Mouse (Mus musculus) embryonic facial prominence, embryonic 11.5 days (tissue): ENCODE results near the gene Zfp598. TPM values are rescaled to one million over a fixed set of nuclear protein-coding genes. Genes with fewer than 3 reads are reported as not detected.
"Not testable (repeated sequence)": the region's sequence is repeated elsewhere in the genome, so short reads cannot be mapped to it uniquely, and the experiment has no call there.

Experiments used
- ATAC-seq: fragments of 200-750 bp; cut with Nextera tagmentation; replicated peaks from 2 replicates; pipeline ENCODE4 v1.8.0; 2017; ENCODE audit warnings: low read depth; ENCODE audit not compliant: insufficient number of reproducible peaks, low FRiP score, low TSS enrichment
- DNase-seq: peaks from one replicate; pipeline ENCODE4 v3.0.0-alpha.2; 2015; ENCODE audit warnings: low spot score
- H3K27ac ChIP-seq: fragments of 300-500 bp; sonication (generic); replicated peaks from 2 replicates; pipeline ENCODE4 v1.5.1; 2014; ENCODE audit warnings: mild to moderate bottlenecking, low read depth, low read length, control low read depth
- H3K27me3 ChIP-seq: fragments of 300-500 bp; sonication (generic); 2 replicates; pipeline ENCODE4 v1.6.1; 2014; ENCODE audit warnings: mild to moderate bottlenecking, low read length, moderate library complexity, mixed read lengths; ENCODE audit not compliant: control insufficient read depth, insufficient read depth
- H3K36me3 ChIP-seq: fragments of 300-500 bp; sonication (generic); replicated peaks from 2 replicates; pipeline ENCODE4 v1.6.1; 2014; ENCODE audit warnings: low read depth, mild to moderate bottlenecking, low read length, moderate library complexity, mixed read lengths; ENCODE audit not compliant: control insufficient read depth, insufficient read depth
- H3K4me1 ChIP-seq: fragments of 300-500 bp; sonication (generic); 2 replicates; pipeline ENCODE4 v1.6.1; 2014; ENCODE audit warnings: low read length, mixed read lengths; ENCODE audit not compliant: control insufficient read depth, insufficient read depth
- H3K4me2 ChIP-seq: fragments of 300-500 bp; sonication (generic); 2 replicates; pipeline ENCODE4 v1.6.1; 2014; ENCODE audit warnings: low read depth, mild to moderate bottlenecking, control low read depth, low read length, moderate library complexity
- H3K4me3 ChIP-seq: fragments of 300-500 bp; sonication (generic); 2 replicates; pipeline ENCODE4 v1.5.1; 2014; ENCODE audit warnings: low read depth, low read length, control low read depth
- H3K9ac ChIP-seq: fragments of 300-500 bp; sonication (generic); replicated peaks from 2 replicates; pipeline ENCODE4 v1.6.1; 2014; ENCODE audit warnings: mild to moderate bottlenecking, control low read depth, low read length
- H3K9me3 ChIP-seq: fragments of 300-500 bp; sonication (generic); replicated peaks from 2 replicates; pipeline ENCODE4 v1.6.1; 2016; ENCODE audit warnings: mild to moderate bottlenecking, low read length, inconsistent platforms, mixed read lengths; ENCODE audit not compliant: control insufficient read depth
- WGBS: fragments of 180-500 bp; shearing (Covaris S2); extraction: QIAGEN DNeasy Blood & Tissue Kit; methylation state at CpG from one replicate; pipeline ENCODE4 v1.1.7; 2014; 5-methylcytosine and 5-hydroxymethylcytosine counted together
- polyA plus RNA-seq: library from polyadenylated mRNA; unstranded; fragments of >200 nt; fragmentation: Nextera tagmentation; extraction: Ambion mirVana; gene quantifications from 2 replicates; pipeline ENCODE4 v1.2.1, GENCODE M21; 2014

Gene Zfp598
- polyA plus RNA-seq, 1 experiment from 2014 or later = 24.1 TPM

- ATAC-seq = no peak
- peaks cover 32% of the 10 kb centered on the region for H3K27me3 ChIP-seq
- 2% methylated on average over 47 of the region's 47 CpGs for WGBS
Measured at GRCm38 (mm10) chr17:24658017-24658758, 11.3 kb upstream of the Zfp598 start, which contains the start of gene Npw. TSS of gene Npw (minus strand) at chr17:24658457.

DNA sequence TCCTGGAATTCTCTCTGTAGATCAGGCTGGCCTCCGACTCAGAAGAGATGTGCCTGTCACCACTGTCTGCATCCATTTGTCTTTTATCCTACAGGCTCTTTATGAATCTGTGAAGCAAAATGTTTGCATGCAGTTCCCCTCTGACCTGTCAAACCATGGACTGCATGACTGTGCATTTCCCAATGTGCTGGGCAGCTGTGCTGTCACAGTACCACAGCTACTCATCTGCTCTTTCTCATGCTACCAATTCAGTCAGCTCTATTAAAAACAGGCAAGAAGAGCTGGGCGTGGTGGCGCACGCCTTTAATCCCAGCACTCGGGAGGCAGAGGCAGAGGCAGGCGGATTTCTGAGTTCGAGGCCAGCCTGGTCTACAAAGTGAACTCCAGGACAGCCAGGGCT is 2.5 kb upstream of the Zfp598 start:
- H3K27ac ChIP-seq, ATAC-seq, DNase-seq, H3K4me3 ChIP-seq, H3K4me1 ChIP-seq, H3K27me3 ChIP-seq, H3K4me2 ChIP-seq, H3K9me3 ChIP-seq, H3K36me3 ChIP-seq, H3K9ac ChIP-seq: not testable (repeated sequence)
- 69% methylated on average over 7 of the region's 7 CpGs for WGBS

More at GRCm38 (mm10) chr17:24658017-24658758, 11.3 kb upstream of the Zfp598 start, which contains the start of gene Npw:
- Histone ChIP-seq H3K4me2 (peak within 1 kb of the TSS; percentile 91), H3K9me3 (no peaks in the 10 kb centered on the region), H3K36me3 (no peaks in the 10 kb centered on the region), H3K4me3 (peak within 1 kb of the TSS; percentile 38), H3K4me1 (peaks cover 4% of the 10 kb centered on the region; the same call in 1 of the 2 replicates), H3K27ac (no peak within 1 kb of the TSS), H3K9ac (peak within 1 kb of the TSS; percentile 54)
- DNase-seq = peak; percentile 43

DNA sequence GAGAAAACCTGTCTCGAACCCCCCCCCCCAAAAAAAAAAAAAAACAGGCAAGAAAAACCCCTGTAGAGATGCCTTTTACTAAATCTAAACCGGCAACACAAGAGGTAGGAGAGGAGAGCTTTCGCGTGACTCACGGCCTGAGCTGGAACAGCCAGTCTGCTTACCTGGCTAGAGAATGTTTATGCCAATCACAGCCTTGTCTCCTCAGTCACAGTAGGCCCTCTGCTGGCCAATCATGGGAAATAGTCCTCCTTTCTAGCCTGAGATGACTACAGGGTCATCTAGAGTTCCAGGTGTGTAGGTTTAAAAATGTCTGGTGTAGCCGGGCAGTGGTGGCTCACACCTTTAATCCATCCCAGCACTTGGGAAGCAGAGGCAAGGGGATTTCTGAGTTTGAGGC is 2.1 kb upstream of the Zfp598 start:
- no peak overlapping the region for H3K27ac ChIP-seq
- H3K9ac ChIP-seq = no peak overlapping the region
- H3K9me3 ChIP-seq = no peaks in the 10 kb centered on the region
- H3K4me3 ChIP-seq = no peak overlapping the region
- 33% methylated on average over 6 of the region's 6 CpGs for WGBS
- no peaks in the 10 kb centered on the region for H3K36me3 ChIP-seq
- H3K4me1 ChIP-seq = peaks cover 5% of the 10 kb centered on the region; the same call in 1 of the 2 replicates
- peak; percentile 73 for DNase-seq
- H3K4me2 ChIP-seq = no peak overlapping the region
- no peak for ATAC-seq
- H3K27me3 ChIP-seq = no peaks in the 10 kb centered on the region

DNA sequence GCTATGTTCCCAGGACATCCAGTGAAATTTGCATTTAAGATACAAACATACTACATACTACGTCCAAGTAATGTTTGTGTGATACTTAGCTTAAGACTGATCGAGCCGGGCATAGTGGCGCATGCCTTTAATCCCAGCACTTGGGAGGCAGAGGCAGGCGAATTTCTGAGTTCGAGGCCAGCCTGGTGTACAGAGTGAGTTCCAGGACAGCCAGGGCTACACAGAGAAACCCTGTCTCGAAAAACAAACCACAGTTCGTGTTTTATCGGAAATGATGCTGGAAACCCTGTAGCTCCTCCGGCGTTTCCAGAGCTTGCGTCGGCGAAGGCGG is 308 bp upstream of the Zfp598 start:
- H3K36me3 ChIP-seq, H3K27me3 ChIP-seq, H3K4me1 ChIP-seq, H3K9me3 ChIP-seq, H3K27ac ChIP-seq, DNase-seq: not testable (repeated sequence)
- Histone ChIP-seq H3K4me3 (peak overlapping the region; percentile 90), H3K9ac (peak overlapping the region; percentile 97), H3K4me2 (peak overlapping the region; percentile 85)
- WGBS = 12% methylated on average over 15 of the region's 15 CpGs
- peak; percentile 10; the same call in 1 of the 2 replicates for ATAC-seq

GRCm38 (mm10) chr17:24670246-24670844 is 858 bp downstream of the Zfp598 start:
- H3K9ac ChIP-seq = peak overlapping the region; percentile 97
- no peaks in the 10 kb centered on the region for H3K27me3 ChIP-seq
- peak overlapping the region; percentile 85 for H3K4me2 ChIP-seq
- H3K36me3 ChIP-seq = no peaks in the 10 kb centered on the region
- H3K4me3 ChIP-seq = peak overlapping the region; percentile 90
- H3K27ac ChIP-seq = no peak overlapping the region; the same call in 1 of the 2 replicates
- DNase-seq (no peak), ATAC-seq (no peak)
- 15% methylated on average over 8 of the region's 8 CpGs for WGBS
- H3K9me3 ChIP-seq = no peaks in the 10 kb centered on the region
- peaks cover 5% of the 10 kb centered on the region; the same call in 1 of the 2 replicates for H3K4me1 ChIP-seq

DNA sequence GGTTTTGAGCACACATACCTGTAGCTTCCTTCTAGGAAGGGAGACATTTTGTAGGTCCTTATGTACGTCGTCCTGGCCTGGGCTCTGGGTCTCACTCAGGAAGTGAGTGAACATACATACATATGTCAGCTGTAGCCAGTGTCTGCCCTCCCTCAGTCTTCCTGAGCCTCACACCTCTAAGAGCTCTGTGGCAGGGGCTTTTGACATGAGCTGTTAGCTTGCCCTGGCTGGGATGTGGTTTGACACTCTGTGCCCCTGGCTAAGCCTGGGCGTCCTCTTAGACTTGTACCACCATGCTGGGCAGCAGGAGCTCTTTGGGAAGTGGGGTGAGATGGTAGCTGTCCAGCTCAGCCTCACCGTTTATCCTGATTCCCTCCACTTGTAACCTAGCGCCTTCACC is 1.9 kb downstream of the Zfp598 start:
- 73% methylated on average over 5 of the region's 5 CpGs for WGBS

GRCm38 (mm10) chr17:24672141-24672540 is 2.7 kb downstream of the Zfp598 start:
- Histone ChIP-seq H3K27me3 (no peaks in the 10 kb centered on the region), H3K9me3 (no peaks in the 10 kb centered on the region), H3K27ac (no peak overlapping the region), H3K4me3 (no peak overlapping the region), H3K9ac (no peak overlapping the region), H3K4me2 (no peak overlapping the region), H3K36me3 (peaks cover 4% of the 10 kb centered on the region; the same call in 1 of the 2 replicates), H3K4me1 (peaks cover 5% of the 10 kb centered on the region; the same call in 1 of the 2 replicates)
- 11% methylated on average over 5 of the region's 5 CpGs for WGBS
- ATAC-seq (no peak), DNase-seq (no peak)

More for the DNA sequence above, 1.9 kb downstream of the Zfp598 start:
- Histone ChIP-seq H3K9ac (peak overlapping the region; percentile 44; the same call in 1 of the 2 replicates), H3K4me2 (peak overlapping the region; percentile 85; the same call in 1 of the 2 replicates), H3K4me3 (peak overlapping the region; percentile 8; the same call in 1 of the 2 replicates), H3K27me3 (no peaks in the 10 kb centered on the region), H3K4me1 (peaks cover 5% of the 10 kb centered on the region; the same call in 1 of the 2 replicates), H3K9me3 (no peaks in the 10 kb centered on the region), H3K27ac (no peak overlapping the region), H3K36me3 (no peaks in the 10 kb centered on the region)
- no peak for DNase-seq
- ATAC-seq = no peak

GRCm38 (mm10) chr17:24674277-24674676 is 4.8 kb downstream of the Zfp598 start:
- no peaks in the 10 kb centered on the region for H3K27me3 ChIP-seq
- peaks cover 7% of the 10 kb centered on the region for H3K36me3 ChIP-seq
- H3K27ac ChIP-seq = no peak overlapping the region
- H3K9me3 ChIP-seq = no peaks in the 10 kb centered on the region
- no peak for DNase-seq
- H3K4me2 ChIP-seq = no peak overlapping the region
- no peak overlapping the region for H3K9ac ChIP-seq
- 92% methylated on average over 7 of the region's 7 CpGs for WGBS
- peaks cover 5% of the 10 kb centered on the region; the same call in 1 of the 2 replicates for H3K4me1 ChIP-seq
- no peak overlapping the region for H3K4me3 ChIP-seq
- ATAC-seq = no peak
